Mouse (Mus musculus) midbrain, embryonic 15.5 days (tissue): Measurements from ENCODE around the gene Vamp9. TPM values are rescaled to one million over a fixed set of nuclear protein-coding genes. Genes with fewer than 3 reads are reported as not detected.
A peak's percentile ranks its signal among the peaks of the same experiment; 100 is the strongest.

ENCODE experiments used
- ATAC-seq: fragments of 200-750 bp; cut with Nextera tagmentation; replicated peaks from 2 replicates; pipeline ENCODE4 v1.8.0; 2017; ENCODE audit warnings: moderate TSS enrichment
- H3K27ac ChIP-seq: fragments of 300-500 bp; sonication (generic); 2 replicates; pipeline ENCODE4 v1.5.1; 2015; ENCODE audit warnings: mild to moderate bottlenecking, inconsistent platforms
- H3K27me3 ChIP-seq: fragments of 300-500 bp; sonication (generic); replicated peaks from 2 replicates; pipeline ENCODE4 v1.6.1; 2015; ENCODE audit warnings: inconsistent platforms
- H3K36me3 ChIP-seq: fragments of 300-500 bp; sonication (generic); replicated peaks from 2 replicates; pipeline ENCODE4 v1.6.1; 2015; ENCODE audit warnings: inconsistent platforms
- H3K4me1 ChIP-seq: fragments of 300-500 bp; sonication (generic); 2 replicates; pipeline ENCODE4 v1.6.1; 2015; ENCODE audit warnings: inconsistent platforms
- H3K4me2 ChIP-seq: fragments of 300-500 bp; sonication (generic); 2 replicates; pipeline ENCODE4 v1.6.1; 2015; ENCODE audit warnings: inconsistent platforms, mild to moderate bottlenecking, moderate library complexity
- H3K4me3 ChIP-seq: fragments of 300-500 bp; sonication (generic); 2 replicates; pipeline ENCODE4 v1.5.1; 2015; ENCODE audit warnings: mild to moderate bottlenecking, inconsistent platforms
- H3K9ac ChIP-seq: fragments of 300-500 bp; sonication (generic); 2 replicates; pipeline ENCODE4 v1.6.1; 2015; ENCODE audit warnings: mild to moderate bottlenecking, inconsistent platforms
- H3K9me3 ChIP-seq: fragments of 300-500 bp; sonication (generic); 2 replicates; pipeline ENCODE4 v1.6.1; 2016; ENCODE audit warnings: inconsistent platforms
- WGBS: fragments of 180-500 bp; shearing (Covaris S2); methylation state at CpG from one replicate; pipeline ENCODE4 v1.1.7; 2015; ENCODE audit warnings: mixed read lengths; 5-methylcytosine and 5-hydroxymethylcytosine counted together
- polyA plus RNA-seq: library from polyadenylated mRNA; unstranded; fragments of >200 nt; fragmentation: Nextera tagmentation; extraction: Ambion mirVana; gene quantifications from 2 replicates; pipeline ENCODE4 v1.2.1, GENCODE M21; 2015

The Vamp9 gene
- 0.65 and 1.3 TPM in 2 replicates for polyA plus RNA-seq

DNA sequence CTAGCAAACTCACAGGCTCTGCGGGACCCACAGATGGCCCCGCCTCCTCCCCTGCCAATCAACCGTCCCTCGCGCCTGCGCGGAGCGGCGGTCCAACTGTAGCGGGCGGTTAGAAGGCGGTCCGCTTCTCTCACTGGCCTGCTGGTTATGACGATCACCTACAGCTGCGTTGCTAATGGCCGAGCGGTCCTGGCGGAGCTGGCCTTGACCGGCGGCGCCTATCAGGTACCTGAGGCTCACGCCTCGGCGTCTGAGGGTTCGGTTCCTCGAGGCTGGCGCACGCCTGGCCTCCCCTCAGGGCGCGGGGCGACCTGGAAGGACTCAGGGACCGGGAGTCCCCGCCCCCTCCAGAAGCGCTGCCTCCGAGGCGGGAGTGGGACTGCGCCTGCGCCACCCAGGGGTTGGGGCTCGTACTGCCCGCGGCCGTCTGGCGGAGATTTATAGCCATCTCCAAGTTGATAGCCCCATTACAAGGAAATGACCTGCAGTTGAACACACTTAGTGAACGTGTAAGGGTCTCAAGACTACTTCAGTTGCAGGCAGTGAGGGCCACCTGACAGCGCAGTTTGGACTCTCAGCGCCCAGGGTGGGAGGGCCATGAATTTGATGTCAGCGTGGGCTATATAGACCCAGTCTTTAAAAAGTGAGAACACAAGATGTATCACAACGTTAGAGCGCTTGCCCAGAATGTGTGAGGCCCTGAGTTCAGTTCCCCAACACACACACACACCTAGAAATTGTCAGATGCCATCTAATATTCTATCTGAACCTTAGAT lies at the start of gene Vamp9:
TSS of gene Vamp9 (plus strand) at position 74 of the 776 bp plus-strand sequence.
- H3K9ac ChIP-seq, result peak within 1 kb of the TSS; percentile 70
- 5% methylated on average over 49 of the region's 49 CpGs for WGBS
- peak within 1 kb of the TSS; percentile 57 for H3K4me2 ChIP-seq
- peak within 1 kb of the TSS; percentile 86 for H3K27ac ChIP-seq
- H3K4me3 ChIP-seq, result peak within 1 kb of the TSS; percentile 76
- ATAC-seq, result peak; percentile 99
- H3K4me1 ChIP-seq, result peaks cover 4% of the 10 kb centered on the region; the same call in 1 of the 2 replicates
- H3K9me3 ChIP-seq, result no peaks in the 10 kb centered on the region
- no peaks in the 10 kb centered on the region for H3K27me3 ChIP-seq
- no peaks in the 10 kb centered on the region for H3K36me3 ChIP-seq

GRCm38 (mm10) chr5:99857106-99857637 lies 48.9 kb upstream of the Vamp9 start:
- no peak overlapping the region; the same call in 1 of the 2 replicates for H3K4me2 ChIP-seq
- no peak overlapping the region for H3K27ac ChIP-seq
- 32% methylated on average over 14 of the region's 14 CpGs for WGBS
- H3K36me3 ChIP-seq, result no peaks in the 10 kb centered on the region
- no peaks in the 10 kb centered on the region for H3K9me3 ChIP-seq
- H3K9ac ChIP-seq, result no peak overlapping the region
- no peak overlapping the region for H3K4me3 ChIP-seq
- H3K27me3 ChIP-seq, result no peaks in the 10 kb centered on the region
- ATAC-seq, result no peak
- H3K4me1 ChIP-seq, result peaks cover 7% of the 10 kb centered on the region

GRCm38 (mm10) chr5:99859637-99860433 lies 46.2 kb upstream of the Vamp9 start:
- no peak for ATAC-seq
- no peaks in the 10 kb centered on the region for H3K9me3 ChIP-seq
- H3K9ac ChIP-seq, result no peak overlapping the region
- no peak overlapping the region for H3K4me3 ChIP-seq
- WGBS, result 61% methylated on average over 13 of the region's 13 CpGs
- H3K27ac ChIP-seq, result no peak overlapping the region
- H3K4me1 ChIP-seq, result peaks cover 7% of the 10 kb centered on the region
- no peaks in the 10 kb centered on the region for H3K27me3 ChIP-seq
- no peak overlapping the region for H3K4me2 ChIP-seq
- no peaks in the 10 kb centered on the region for H3K36me3 ChIP-seq

DNA sequence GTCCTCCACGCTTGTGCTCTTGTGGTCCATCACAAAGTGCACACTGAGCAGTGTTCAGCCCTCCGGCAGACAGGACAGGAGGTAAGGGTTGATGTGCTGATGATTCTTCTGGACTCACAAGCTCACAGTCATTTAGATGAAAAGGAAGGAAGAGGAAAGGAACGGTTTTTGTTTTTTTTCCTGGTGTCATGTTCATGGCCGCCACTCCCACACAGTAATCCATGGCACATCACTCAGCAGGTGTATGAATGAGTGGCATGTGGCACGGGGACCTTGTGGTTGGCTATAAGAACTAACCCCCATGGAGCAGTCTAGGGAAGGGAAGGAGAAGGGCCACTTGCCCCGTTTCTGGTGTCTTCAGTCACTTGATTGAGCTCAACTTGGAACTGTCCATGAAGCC lies 44.2 kb upstream of the Vamp9 start:
- Histone ChIP-seq H3K27ac (no peak overlapping the region), H3K27me3 (no peaks in the 10 kb centered on the region), H3K4me1 (peaks cover 7% of the 10 kb centered on the region), H3K4me3 (no peak overlapping the region), H3K9ac (no peak overlapping the region), H3K36me3 (no peaks in the 10 kb centered on the region), H3K9me3 (no peaks in the 10 kb centered on the region), H3K4me2 (no peak overlapping the region)
- ATAC-seq, result no peak
- WGBS, result 82% methylated on average over 6 of the region's 6 CpGs

DNA sequence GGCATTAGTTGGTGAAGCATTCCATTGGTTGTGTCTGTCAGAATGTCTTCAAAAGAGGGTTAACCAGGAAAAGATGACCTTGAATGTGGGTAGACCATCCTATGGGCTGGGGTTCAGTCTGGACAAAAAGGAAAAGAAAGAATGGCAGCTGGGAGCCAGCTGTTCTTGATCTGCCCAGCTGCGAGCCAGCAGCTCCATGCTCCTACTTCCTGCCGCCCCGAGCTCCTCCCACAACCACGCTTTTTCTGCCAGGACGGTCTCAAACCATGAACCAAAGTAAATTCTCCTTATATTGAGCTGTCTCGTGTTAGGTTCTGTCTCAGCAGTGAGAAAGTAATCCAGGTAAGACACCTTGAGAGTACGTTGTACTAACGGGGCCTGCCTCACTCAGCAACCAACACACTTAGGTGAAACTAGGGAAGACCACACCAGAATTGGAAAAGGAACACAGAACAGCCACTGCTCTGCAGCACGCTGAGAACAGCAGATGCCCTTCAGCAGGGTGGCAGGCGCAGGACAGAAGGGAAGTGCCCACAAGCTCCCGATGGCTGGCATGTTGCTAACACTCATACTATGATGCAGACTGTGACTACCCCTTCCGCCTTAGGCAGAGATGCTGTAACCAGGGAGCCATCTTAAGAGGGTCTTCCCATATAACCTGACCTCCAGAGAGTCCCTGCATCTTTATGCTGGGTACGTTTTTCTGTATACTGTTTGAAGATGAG lies 42.2 kb upstream of the Vamp9 start:
- Histone ChIP-seq H3K4me1 (no peaks in the 10 kb centered on the region), H3K36me3 (no peaks in the 10 kb centered on the region), H3K27ac (no peak overlapping the region), H3K4me2 (no peak overlapping the region), H3K9me3 (no peaks in the 10 kb centered on the region), H3K9ac (no peak overlapping the region), H3K4me3 (no peak overlapping the region), H3K27me3 (no peaks in the 10 kb centered on the region)
- ATAC-seq, result no peak
- WGBS, result 86% methylated on average over 13 of the region's 13 CpGs

DNA sequence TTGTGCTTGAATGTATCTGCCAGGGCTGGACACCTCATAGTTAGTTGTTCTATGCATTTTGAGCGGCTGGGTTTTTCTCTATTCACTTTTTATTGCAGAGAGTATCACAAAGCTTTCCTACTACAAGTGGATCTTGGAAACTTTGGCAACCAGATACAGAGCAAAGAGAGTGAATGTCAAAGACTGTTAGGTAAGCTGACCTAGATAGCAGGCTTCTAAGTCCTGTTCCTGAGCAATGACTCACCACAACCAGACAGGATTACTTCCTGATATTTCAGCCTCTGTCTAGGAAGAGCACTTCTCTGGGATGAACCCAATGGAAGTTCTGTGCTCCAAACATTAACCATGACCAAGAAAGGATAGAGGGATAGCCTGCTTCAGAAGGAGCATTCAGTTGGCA lies 40.3 kb upstream of the Vamp9 start:
- no peak overlapping the region for H3K27ac ChIP-seq
- no peaks in the 10 kb centered on the region for H3K27me3 ChIP-seq
- ATAC-seq, result no peak
- H3K4me2 ChIP-seq, result no peak overlapping the region
- H3K4me3 ChIP-seq, result no peak overlapping the region
- no peak overlapping the region for H3K9ac ChIP-seq
- WGBS, result 97% methylated on average over 1 of the region's 1 CpGs
- H3K4me1 ChIP-seq, result no peaks in the 10 kb centered on the region
- no peaks in the 10 kb centered on the region for H3K9me3 ChIP-seq
- no peaks in the 10 kb centered on the region for H3K36me3 ChIP-seq

DNA sequence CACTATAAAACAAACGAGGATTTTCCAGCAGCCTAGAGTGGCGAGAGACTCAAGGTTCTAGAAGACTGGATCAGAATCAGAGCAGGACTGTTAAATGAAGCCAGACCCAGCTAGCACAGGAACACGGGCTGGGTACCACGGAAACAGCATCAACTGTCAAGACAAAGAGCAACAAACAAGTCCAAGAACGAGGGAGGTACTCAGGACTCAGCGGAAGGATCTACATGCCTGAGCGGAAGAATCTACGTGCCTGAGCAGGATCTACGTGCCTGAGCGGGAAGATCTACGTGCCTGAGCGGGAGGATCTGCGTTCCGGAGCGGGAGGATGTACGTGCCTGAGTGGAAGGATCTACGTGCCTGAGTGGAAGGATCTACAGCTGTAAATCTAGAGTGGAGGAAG lies 37.8 kb upstream of the Vamp9 start:
- WGBS, result 94% methylated on average over 17 of the region's 17 CpGs
- Histone ChIP-seq H3K4me1 (peaks cover 5% of the 10 kb centered on the region), H3K27me3 (no peaks in the 10 kb centered on the region), H3K4me2 (no peak overlapping the region), H3K27ac (no peak overlapping the region), H3K9ac (no peak overlapping the region), H3K4me3 (no peak overlapping the region), H3K36me3 (no peaks in the 10 kb centered on the region), H3K9me3 (no peaks in the 10 kb centered on the region)
- ATAC-seq, result no peak

DNA sequence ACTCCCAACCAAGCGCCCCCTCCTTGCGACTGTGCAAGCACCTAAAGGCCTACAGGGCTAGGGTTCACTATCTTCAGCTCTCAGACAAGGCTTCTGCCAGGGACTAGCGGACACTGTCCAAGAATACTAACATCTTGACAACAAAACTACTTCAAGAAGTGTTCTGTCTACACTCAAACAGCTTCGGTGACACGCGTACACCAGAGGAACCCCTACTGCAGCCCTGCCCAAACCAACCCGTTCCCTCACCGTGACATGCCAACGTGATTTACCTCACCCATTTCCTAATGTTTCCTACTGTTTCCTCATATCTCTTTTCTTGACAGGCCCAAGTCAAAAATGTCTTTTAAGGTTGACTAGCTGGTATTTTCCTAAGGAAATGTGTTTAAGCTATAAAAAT lies 37.1 kb upstream of the Vamp9 start:
- H3K36me3 ChIP-seq, result no peaks in the 10 kb centered on the region
- H3K9ac ChIP-seq, result no peak overlapping the region
- peaks cover 5% of the 10 kb centered on the region for H3K4me1 ChIP-seq
- H3K27ac ChIP-seq, result no peak overlapping the region
- 96% methylated on average over 9 of the region's 9 CpGs for WGBS
- H3K4me3 ChIP-seq, result no peak overlapping the region
- no peak for ATAC-seq
- no peaks in the 10 kb centered on the region for H3K27me3 ChIP-seq
- H3K9me3 ChIP-seq, result no peaks in the 10 kb centered on the region
- H3K4me2 ChIP-seq, result no peak overlapping the region

- no peak for ATAC-seq
- no peak overlapping the region for H3K4me2 ChIP-seq
- H3K4me1 ChIP-seq, result peaks cover 2% of the 10 kb centered on the region
- H3K9me3 ChIP-seq, result no peaks in the 10 kb centered on the region
- H3K27ac ChIP-seq, result no peak overlapping the region
- H3K27me3 ChIP-seq, result no peaks in the 10 kb centered on the region; the same call in 1 of the 2 replicates
- WGBS, result 55% methylated on average over 9 of the region's 9 CpGs
- H3K4me3 ChIP-seq, result no peak overlapping the region
- no peak overlapping the region for H3K9ac ChIP-seq
- no peaks in the 10 kb centered on the region for H3K36me3 ChIP-seq
Observed at GRCm38 (mm10) chr5:99877565-99877964, 28.5 kb upstream of the Vamp9 start.

DNA sequence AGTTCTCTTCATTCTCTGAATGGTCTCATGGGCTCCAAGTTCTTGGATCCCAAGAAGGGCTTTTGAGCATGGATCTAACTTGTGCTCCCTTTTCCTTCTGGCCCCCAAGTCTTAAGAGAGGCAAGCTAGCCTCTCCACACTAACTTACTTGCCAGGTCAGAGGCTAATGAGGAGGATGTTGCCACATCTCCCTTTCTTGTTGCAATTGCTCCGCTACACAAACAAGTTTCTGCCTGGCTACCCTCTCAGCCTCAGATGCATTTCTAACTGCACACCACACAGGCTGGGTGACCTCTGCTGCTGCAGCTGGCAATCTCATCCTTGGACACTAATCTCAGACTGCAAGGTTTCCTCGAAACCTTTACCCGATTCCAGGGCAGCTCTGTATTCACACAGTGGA lies 23.6 kb upstream of the Vamp9 start:
- no peak overlapping the region for H3K4me3 ChIP-seq
- no peaks in the 10 kb centered on the region; the same call in 1 of the 2 replicates for H3K27me3 ChIP-seq
- no peak for ATAC-seq
- H3K9me3 ChIP-seq, result no peaks in the 10 kb centered on the region
- no peak overlapping the region for H3K9ac ChIP-seq
- no peaks in the 10 kb centered on the region for H3K36me3 ChIP-seq
- H3K4me2 ChIP-seq, result no peak overlapping the region
- WGBS, result 87% methylated on average over 3 of the region's 3 CpGs
- H3K4me1 ChIP-seq, result no peaks in the 10 kb centered on the region
- no peak overlapping the region for H3K27ac ChIP-seq

- Histone ChIP-seq H3K27me3 (no peaks in the 10 kb centered on the region; the same call in 1 of the 2 replicates), H3K9me3 (no peaks in the 10 kb centered on the region), H3K4me2 (no peak overlapping the region), H3K4me1 (no peaks in the 10 kb centered on the region), H3K27ac (no peak overlapping the region), H3K9ac (no peak overlapping the region), H3K36me3 (no peaks in the 10 kb centered on the region), H3K4me3 (no peak overlapping the region)
- WGBS, result 92% methylated on average over 4 of the region's 4 CpGs
- ATAC-seq, result no peak
Observed at GRCm38 (mm10) chr5:99884035-99884434, 22.0 kb upstream of the Vamp9 start.

DNA sequence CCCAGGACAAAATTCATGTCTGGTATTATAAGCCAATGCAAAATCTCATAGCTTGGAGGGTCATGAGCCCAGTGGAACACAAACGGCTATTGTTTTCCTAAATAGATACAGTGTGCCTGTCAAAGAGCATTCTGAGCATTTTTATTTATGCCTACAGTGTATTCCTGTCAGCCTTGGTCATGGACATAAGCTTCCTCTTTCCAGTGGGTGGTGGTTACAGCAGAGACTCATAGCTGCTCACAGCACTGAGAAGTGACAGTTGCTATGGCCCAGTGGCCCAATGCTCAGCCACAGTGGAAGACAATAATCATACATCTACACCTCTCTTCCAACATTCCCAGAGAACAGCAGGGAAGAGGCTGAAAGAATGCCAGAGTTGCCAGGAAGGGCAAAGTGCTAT lies 18.9 kb upstream of the Vamp9 start:
- Histone ChIP-seq H3K4me1 (no peaks in the 10 kb centered on the region), H3K27ac (no peak overlapping the region), H3K4me3 (no peak overlapping the region), H3K36me3 (no peaks in the 10 kb centered on the region), H3K9ac (no peak overlapping the region), H3K4me2 (no peak overlapping the region), H3K9me3 (no peaks in the 10 kb centered on the region), H3K27me3 (no peaks in the 10 kb centered on the region)
- no peak for ATAC-seq
- 72% methylated on average over 1 of the region's 1 CpGs for WGBS
